Mouse (Mus musculus) lung, embryonic 14.5 days (tissue): Measurements from ENCODE around the gene Aktip. TPM values are rescaled to one million over a fixed set of nuclear protein-coding genes. Genes with fewer than 3 reads are reported as not detected.
A peak's percentile ranks its signal among the peaks of the same experiment; 100 is the strongest.

ENCODE experiments used
- ATAC-seq: fragments of 200-750 bp; cut with Nextera tagmentation; 2 replicates; pipeline ENCODE4 v1.8.0; 2017; ENCODE audit warnings: mild to moderate bottlenecking, moderate TSS enrichment, moderate library complexity; ENCODE audit not compliant: insufficient read depth
- DNase-seq: peaks from one replicate; pipeline ENCODE4 v3.0.0-alpha.2; 2015
- H3K27ac ChIP-seq: fragments of 300-500 bp; sonication (generic); 2 replicates; pipeline ENCODE4 v1.5.1; 2014; ENCODE audit warnings: low read depth, mild to moderate bottlenecking, moderate library complexity
- H3K27me3 ChIP-seq: fragments of 300-500 bp; sonication (generic); 2 replicates; pipeline ENCODE4 v1.6.1; 2014; ENCODE audit warnings: low read length, control low read depth; ENCODE audit not compliant: insufficient read depth
- H3K36me3 ChIP-seq: fragments of 300-500 bp; sonication (generic); 2 replicates; pipeline ENCODE4 v1.6.1; 2014; ENCODE audit warnings: control low read depth; ENCODE audit not compliant: insufficient read depth
- H3K4me1 ChIP-seq: fragments of 300-500 bp; sonication (generic); 2 replicates; pipeline ENCODE4 v1.6.1; 2014; ENCODE audit warnings: antibody characterized with exemption, control low read depth; ENCODE audit not compliant: insufficient read depth
- H3K4me2 ChIP-seq: fragments of 300-500 bp; sonication (generic); 2 replicates; pipeline ENCODE4 v1.6.1; 2014; ENCODE audit warnings: mild to moderate bottlenecking
- H3K4me3 ChIP-seq: fragments of 300-500 bp; sonication (generic); 2 replicates; pipeline ENCODE4 v1.5.1; 2014; ENCODE audit warnings: low read depth, low read length
- H3K9ac ChIP-seq: fragments of 300-500 bp; sonication (generic); 2 replicates; pipeline ENCODE4 v1.6.1; 2014
- H3K9me3 ChIP-seq: fragments of 300-500 bp; sonication (generic); 2 replicates; pipeline ENCODE4 v1.6.1; 2016; ENCODE audit warnings: low read depth, low read length, control low read depth
- CTCF ChIP-seq: IDR thresholded peaks from 2 replicates; pipeline ENCODE4 v1.5.1; 2016; ENCODE audit warnings: antibody characterized with exemption, low read depth
- WGBS: fragments of 180-500 bp; shearing (Covaris S2); extraction: QIAGEN DNeasy Blood & Tissue Kit; methylation state at CpG from one replicate; pipeline ENCODE4 v1.1.7; 2014; 5-methylcytosine and 5-hydroxymethylcytosine counted together
- polyA plus RNA-seq: library from polyadenylated mRNA; unstranded; fragments of >200 nt; fragmentation: Nextera tagmentation; extraction: Ambion mirVana; gene quantifications from 2 replicates; pipeline ENCODE4 v1.2.1, GENCODE M21; 2014

The Aktip gene
- polyA plus RNA-seq, 1 experiment from 2014 or later: 60.8 TPM

DNA sequence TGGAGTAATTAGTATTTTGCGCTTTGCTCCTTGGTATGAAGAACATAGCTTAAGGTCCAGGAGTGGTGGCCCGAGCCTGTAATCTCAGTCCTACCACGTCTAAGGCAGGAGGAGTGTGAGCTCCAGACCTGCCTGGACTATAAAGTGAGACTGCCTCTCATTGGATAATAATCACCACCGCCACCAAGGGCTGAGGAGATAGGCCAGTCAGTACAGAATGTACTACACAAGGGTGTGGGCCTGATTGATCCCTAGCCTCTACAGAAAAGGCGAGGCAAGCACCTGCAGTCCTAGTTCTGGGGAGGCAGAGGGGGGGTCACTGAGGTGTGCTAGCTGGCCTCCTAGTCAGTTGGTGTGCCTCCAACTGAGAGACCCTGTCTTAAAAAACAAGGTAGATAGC lies 85.3 kb downstream of the Aktip start:
- ATAC-seq (no peak), DNase-seq (no peak)
- H3K36me3 ChIP-seq: peaks cover 48% of the 10 kb centered on the region
- H3K4me1 ChIP-seq: no peaks in the 10 kb centered on the region
- H3K4me2 ChIP-seq: no peak overlapping the region
- H3K9me3 ChIP-seq: no peaks in the 10 kb centered on the region
- no peak overlapping the region for H3K4me3 ChIP-seq
- no peak for TF ChIP-seq CTCF
- H3K27me3 ChIP-seq: no peaks in the 10 kb centered on the region
- 86% methylated on average over 5 of the region's 5 CpGs for WGBS
- H3K9ac ChIP-seq: no peak overlapping the region
- H3K27ac ChIP-seq: no peak overlapping the region

DNA sequence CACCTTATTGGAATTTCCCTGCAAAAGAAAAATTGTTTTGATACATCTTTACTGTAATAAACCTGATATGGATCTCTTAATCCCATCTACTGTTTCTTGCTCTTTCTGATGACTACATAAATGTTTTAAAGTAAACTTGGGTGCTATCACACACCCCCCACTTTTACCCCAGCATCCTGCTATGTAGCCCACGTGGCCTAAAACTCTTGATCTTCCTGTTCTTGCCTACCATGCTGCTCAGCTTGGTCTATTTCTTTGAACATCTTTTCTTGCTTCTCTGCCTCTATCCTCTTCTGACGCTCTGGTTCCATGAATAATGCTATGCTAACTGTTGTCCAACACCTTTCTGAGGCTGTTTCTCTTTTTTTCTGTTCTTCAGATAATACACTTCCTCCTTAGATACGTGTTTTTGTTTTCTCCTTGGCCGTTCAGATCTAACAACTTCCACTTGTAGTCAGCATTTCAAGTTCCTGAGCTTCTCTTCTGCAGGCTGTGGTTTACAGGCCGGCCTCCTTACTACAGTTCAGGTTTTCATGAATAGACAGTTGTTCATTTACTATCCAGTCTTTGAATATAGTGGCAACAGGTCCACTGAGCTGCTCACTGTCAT lies 87.8 kb downstream of the Aktip start:
- Histone ChIP-seq H3K4me2 (no peak overlapping the region), H3K4me3 (no peak overlapping the region), H3K36me3 (peaks cover 49% of the 10 kb centered on the region), H3K9ac (no peak overlapping the region), H3K27me3 (no peaks in the 10 kb centered on the region), H3K9me3 (no peaks in the 10 kb centered on the region), H3K27ac (no peak overlapping the region), H3K4me1 (no peaks in the 10 kb centered on the region)
- ATAC-seq (no peak), DNase-seq (no peak)
- 86% methylated on average over 5 of the region's 5 CpGs for WGBS
- TF ChIP-seq CTCF: no peak

DNA sequence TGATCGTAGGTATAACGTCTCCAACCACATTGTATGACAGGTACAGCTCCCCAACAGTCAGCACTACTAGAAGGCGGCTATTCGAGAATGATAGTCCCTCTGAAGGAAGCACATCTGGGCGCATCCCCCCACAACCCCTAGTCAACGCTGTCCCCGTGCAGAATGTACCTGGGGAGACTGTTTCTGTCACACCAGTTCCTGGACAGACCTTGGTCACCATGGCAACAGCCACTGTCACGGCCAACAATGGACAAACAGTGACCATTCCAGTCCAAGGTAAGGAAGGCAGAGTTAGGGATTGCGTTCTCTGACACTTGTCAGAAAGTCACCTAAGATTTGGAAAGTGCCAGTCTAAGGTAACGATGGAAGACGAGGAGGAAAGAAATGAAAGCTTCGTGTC lies 93.5 kb downstream of the Aktip start:
- H3K4me3 ChIP-seq: no peak overlapping the region
- WGBS: 69% methylated on average over 12 of the region's 12 CpGs
- no peak overlapping the region for H3K9ac ChIP-seq
- H3K27ac ChIP-seq: no peak overlapping the region
- H3K36me3 ChIP-seq: peaks cover 34% of the 10 kb centered on the region
- H3K9me3 ChIP-seq: no peaks in the 10 kb centered on the region
- DNase-seq (no peak), ATAC-seq (peak; percentile 52; the same call in 1 of the 2 replicates)
- 0 out of 2 replicates have a peak, but pooled peaks cover 3% of the 10 kb centered on the region for H3K4me1 ChIP-seq
- peak overlapping the region; percentile 0; the same call in 1 of the 2 replicates for H3K4me2 ChIP-seq
- H3K27me3 ChIP-seq: no peaks in the 10 kb centered on the region
- no peak for TF ChIP-seq CTCF

DNA sequence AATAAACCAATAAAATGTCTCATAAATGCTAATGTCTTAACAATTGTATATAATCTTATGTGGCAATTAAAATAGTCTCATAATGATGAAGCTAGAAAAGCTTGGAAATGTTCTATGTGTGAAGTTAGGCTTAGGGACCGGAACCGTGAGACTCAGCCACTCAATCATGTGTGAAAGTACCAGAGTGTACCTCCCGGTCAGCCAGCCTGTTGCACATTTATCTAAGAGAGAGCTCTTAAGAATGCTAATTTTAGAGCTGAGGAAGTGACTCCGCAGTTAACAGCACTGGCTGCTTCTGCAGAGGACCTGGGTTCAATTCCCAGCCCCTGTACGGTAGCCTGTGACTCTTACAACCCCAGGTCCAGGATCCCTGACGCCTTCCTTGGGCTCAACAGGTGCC lies 101.7 kb downstream of the Aktip start:
- H3K9ac ChIP-seq: no peak overlapping the region
- no peak for TF ChIP-seq CTCF
- H3K4me1 ChIP-seq: no peaks in the 10 kb centered on the region
- H3K36me3 ChIP-seq: peaks cover 41% of the 10 kb centered on the region
- H3K9me3 ChIP-seq: no peaks in the 10 kb centered on the region
- 80% methylated on average over 6 of the region's 6 CpGs for WGBS
- no peak overlapping the region for H3K27ac ChIP-seq
- H3K4me3 ChIP-seq: no peak overlapping the region
- H3K27me3 ChIP-seq: no peaks in the 10 kb centered on the region
- DNase-seq (no peak), ATAC-seq (no peak)
- H3K4me2 ChIP-seq: no peak overlapping the region

DNA sequence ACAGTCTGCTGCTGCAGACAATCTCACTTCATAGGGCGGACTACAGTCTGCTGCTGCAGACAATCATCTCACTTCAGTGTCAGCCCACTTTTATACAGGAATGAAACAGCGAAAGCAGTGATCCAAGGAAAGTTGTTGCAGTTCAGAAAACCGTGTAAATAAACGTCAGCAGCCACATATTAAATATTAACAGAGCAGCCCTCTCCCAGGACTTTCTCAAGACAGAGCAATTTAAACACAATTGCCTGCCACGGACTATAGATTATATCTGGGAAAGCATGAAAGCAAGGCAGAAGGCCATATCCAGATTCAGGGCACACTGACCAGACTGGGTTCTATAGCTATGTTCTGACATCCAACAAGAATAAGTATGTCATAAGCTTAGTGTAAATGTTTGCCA lies 105.6 kb downstream of the Aktip start:
- no peaks in the 10 kb centered on the region for H3K9me3 ChIP-seq
- H3K36me3 ChIP-seq: peaks cover 57% of the 10 kb centered on the region
- ATAC-seq (no peak), DNase-seq (peak; percentile 11)
- no peaks in the 10 kb centered on the region for H3K4me1 ChIP-seq
- 59% methylated on average over 5 of the region's 5 CpGs for WGBS
- H3K27me3 ChIP-seq: no peaks in the 10 kb centered on the region
- H3K27ac ChIP-seq: no peak overlapping the region
- H3K4me2 ChIP-seq: no peak overlapping the region
- no peak overlapping the region for H3K4me3 ChIP-seq
- TF ChIP-seq CTCF: no peak
- H3K9ac ChIP-seq: no peak overlapping the region

DNA sequence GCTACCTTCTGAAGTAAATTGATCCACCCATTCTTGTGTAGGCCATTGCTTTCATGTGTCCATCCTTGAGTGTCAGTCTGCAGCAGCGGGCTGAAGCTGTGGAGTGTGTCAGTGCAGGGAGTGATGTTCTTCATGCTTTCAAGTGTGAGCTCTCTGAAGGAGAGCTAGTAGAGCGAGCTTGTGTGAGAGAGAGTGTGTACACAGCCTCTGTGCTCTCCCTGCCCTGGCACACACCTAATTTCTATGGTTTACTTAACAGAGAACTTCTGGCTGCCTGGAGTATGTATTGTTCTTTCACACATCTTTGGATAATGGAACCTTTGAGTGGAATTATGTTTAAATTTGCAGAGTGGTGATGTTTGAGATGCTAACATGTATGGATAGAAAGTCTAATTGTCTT lies 110.2 kb downstream of the Aktip start:
- Histone ChIP-seq H3K27me3 (no peaks in the 10 kb centered on the region), H3K4me2 (no peak overlapping the region), H3K4me1 (no peaks in the 10 kb centered on the region), H3K36me3 (peaks cover 61% of the 10 kb centered on the region), H3K9me3 (no peaks in the 10 kb centered on the region), H3K4me3 (no peak overlapping the region), H3K9ac (no peak overlapping the region), H3K27ac (peak overlapping the region; percentile 46; the same call in 1 of the 2 replicates)
- DNase-seq (peak; percentile 24), ATAC-seq (peak; percentile 62; the same call in 1 of the 2 replicates)
- WGBS: 68% methylated on average over 2 of the region's 2 CpGs
- no peak for TF ChIP-seq CTCF

DNA sequence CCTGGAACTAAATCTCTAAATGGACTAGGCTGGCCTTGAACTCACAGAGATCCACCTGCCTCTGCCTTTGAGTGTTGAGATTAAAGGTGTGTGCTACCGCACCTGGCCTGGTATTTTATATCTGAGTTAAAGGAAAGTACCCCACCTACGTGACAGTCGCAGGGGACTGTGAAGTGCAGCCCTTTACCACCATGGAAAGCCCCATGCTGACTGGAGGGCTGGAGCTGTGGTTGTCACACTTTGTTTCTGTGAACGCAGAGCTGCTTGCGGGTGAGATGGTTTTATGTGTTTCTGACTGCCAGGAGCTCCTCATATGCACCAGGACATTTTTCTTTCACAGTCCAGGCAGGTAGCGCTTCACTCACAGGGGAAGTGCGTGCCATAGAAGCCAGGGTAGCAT lies 111.3 kb downstream of the Aktip start:
- H3K27ac ChIP-seq: no peak overlapping the region
- 91% methylated on average over 7 of the region's 7 CpGs for WGBS
- no peaks in the 10 kb centered on the region for H3K4me1 ChIP-seq
- H3K4me2 ChIP-seq: no peak overlapping the region
- no peak for TF ChIP-seq CTCF
- ATAC-seq: no peak
- H3K9ac ChIP-seq: no peak overlapping the region
- DNase-seq: no peak
- no peaks in the 10 kb centered on the region for H3K9me3 ChIP-seq
- H3K27me3 ChIP-seq: no peaks in the 10 kb centered on the region
- H3K4me3 ChIP-seq: no peak overlapping the region
- H3K36me3 ChIP-seq: peaks cover 54% of the 10 kb centered on the region
